Mouse (Mus musculus) ES-Bruce4 (cell line): Measurements from ENCODE around the gene Cnnm4.

Experiments used
- CTCF ChIP-seq: IDR thresholded peaks from one replicate; pipeline ENCODE4 v1.8.1; 2011; ENCODE audit warnings: low read depth, low read length
- EP300 ChIP-seq: IDR thresholded peaks from 2 replicates; pipeline ENCODE4 v1.6.1; 2011; ENCODE audit warnings: low read depth, low read length; ENCODE audit not compliant: insufficient read depth
- POLR2A ChIP-seq: IDR thresholded peaks from one replicate; pipeline ENCODE4 v1.8.1; 2011; ENCODE audit warnings: low read length; ENCODE audit not compliant: insufficient read depth

- no peak for TF ChIP-seq POLR2A
- no peak for TF ChIP-seq CTCF
- no peak for TF ChIP-seq EP300
Observed at GRCm38 (mm10) chr1:36539186-36539585, 67.8 kb downstream of the Cnnm4 start, which contains the start of gene Gm42417.
